19 mouse cellular contexts compared by ENCODE assay signal in the genomic region with DNA sequence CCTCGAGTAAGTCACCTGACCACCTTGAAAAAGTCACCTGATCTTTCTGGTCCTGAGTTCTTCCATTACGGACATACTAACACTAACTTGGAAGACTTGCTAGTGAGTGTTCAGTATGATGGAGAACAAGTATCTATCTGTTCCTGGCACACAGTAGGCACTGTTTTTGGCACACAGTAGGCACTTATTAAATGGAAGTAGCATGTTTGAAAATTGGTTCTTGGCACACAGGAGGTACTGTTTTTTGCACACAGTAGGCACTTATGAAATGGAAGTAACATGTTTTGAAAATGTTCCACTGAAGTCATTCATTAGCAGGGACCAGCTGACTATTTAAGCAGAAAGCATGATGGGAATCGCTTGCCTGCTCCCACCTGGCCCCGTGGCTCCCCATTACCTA. TPM values are rescaled to one million over a fixed set of nuclear protein-coding genes. Genes with fewer than 3 reads are reported as not detected.
"Had no signal": no experiment of that assay in that cellular context is flagged by ENCODE, and none has a peak within 500 bp of the region (broad histone marks: within the 10 kb centered on the region; RNA-seq: fewer than 3 reads in every experiment).

No protein-coding gene starts in this region.

- H3K4me2 ChIP-seq: neural tube, embryonic 13.5 days; neural tube, embryonic 15.5 days; stomach, embryonic 15.5 days had no signal

- H3K27me3 ChIP-seq: neural tube, embryonic 13.5 days; stomach, embryonic 15.5 days had no signal

- H3K4me3 ChIP-seq: neural tube, embryonic 13.5 days; neural tube, embryonic 15.5 days; stomach, embryonic 15.5 days had no signal

- H3K4me1 ChIP-seq: neural tube, embryonic 13.5 days; neural tube, embryonic 15.5 days; stomach, embryonic 15.5 days had no signal

- DNase-seq: retina, postnatal 1 day; right cerebral cortex, adult 18-20 months; right cerebral cortex, postnatal 14 days; right cerebral cortex, postnatal 25 days; right cerebral cortex, postnatal 4 days; spleen, adult 18-20 months; thymus, adult 18-20 months; thymus, adult 2 months; thymus, postnatal 14 days; thymus, postnatal 25 days; thymus, postnatal 36 days; thymus, postnatal 4 days had no signal

- H3K9ac ChIP-seq: neural tube, embryonic 13.5 days; neural tube, embryonic 15.5 days; stomach, embryonic 15.5 days had no signal

- H3K9me3 ChIP-seq: neural tube, embryonic 13.5 days; neural tube, embryonic 15.5 days; stomach, embryonic 15.5 days had no signal

- H3K36me3 ChIP-seq: neural tube, embryonic 13.5 days; neural tube, embryonic 15.5 days; stomach, embryonic 15.5 days had no signal

- H3K27ac ChIP-seq: neural tube, embryonic 13.5 days; neural tube, embryonic 15.5 days; stomach, embryonic 15.5 days; stomach, postnatal 0 days had no signal

RNA-seq across cellular contexts. Expression of a gene that starts 13.6 kb away (rescaled TPM):
- total RNA-seq: neutrophil, adult 5-6 weeks had no signal
- polyA plus RNA-seq: small intestine, adult 2 months; spleen, adult 2 months had no signal
